Mouse (Mus musculus) Patski (cell line): ENCODE results near the gene Tbc1d1. TPM values are rescaled to one million over a fixed set of nuclear protein-coding genes. Genes with fewer than 3 reads are reported as not detected.

Source experiments
- ATAC-seq: fragments of 100-300 bp; one replicate; pipeline ENCODE4 v1.8.0; 2021
- CTCF ChIA-PET: fragments of 350-600 bp; sonication (Branson Sonifier 250); formaldehyde crosslinking; loops from one replicate; lab custom pipeline; 2022; ENCODE audit warnings: inconsistent platforms; lab: Charles Lee
- POLR2A ChIA-PET: fragments of 350-600 bp; sonication (Branson Sonifier 250); formaldehyde crosslinking; loops from one replicate; lab custom pipeline; 2022; ENCODE audit warnings: antibody characterized with exemption, inconsistent platforms; lab: Charles Lee
- DNase-seq: peaks from one replicate; pipeline ENCODE4 v3.0.0-alpha.2; 2011; ENCODE audit warnings: low read depth, low spot score
- H3K27me3 ChIP-seq: fragments of 371-371 bp; one replicate; pipeline ENCODE4 v1.5.1; 2021
- CTCF ChIP-seq: fragments of 100-300 bp; IDR thresholded peaks from one replicate; pipeline ENCODE4 v1.5.1; 2021
- in situ Hi-C: fragments of 300-500 bp; cut with MboI; formaldehyde crosslinking; loops from 3 replicates; pipeline ENCODE4 v1.11.1; 2018; ENCODE audit warnings: low pct_unique_long_range_greater_than_20kb, mixed read lengths
- polyA plus RNA-seq: library from polyadenylated mRNA; unstranded; gene quantifications from one replicate; pipeline ENCODE4 v1.2.3, GENCODE M21; 2021

The Tbc1d1 gene
- polyA plus RNA-seq, 1 experiment from 2014 or later = 45.9 TPM

- ATAC-seq = peak; percentile 47
- H3K27me3 ChIP-seq = no peaks in the 10 kb centered on the region
- POLR2A ChIA-PET = interaction anchor here (0.9 to 4.6 kb wide), 5 partner anchors 90 to 488 kb away, joined by 3 to 26 read pairs (median 5); no protein-coding TSS in a partner anchor
- DNase-seq = peak; percentile 64
- TF ChIP-seq CTCF = no peak
- in situ Hi-C loops = loop anchor here (5.0 to 10.0 kb wide), 2 partner anchors 118 to 185 kb away; no protein-coding TSS in a partner anchor
- CTCF ChIA-PET = interaction anchor here (1.1 to 3.0 kb wide), 7 partner anchors 11 to 472 kb away, joined by 3 to 8 read pairs (median 5); no protein-coding TSS in a partner anchor
Observed at GRCm38 (mm10) chr5:64389202-64389929, 233.3 kb downstream of the Tbc1d1 start.

- POLR2A ChIA-PET = interaction anchor here (0.6 to 4.6 kb wide), 9 partner anchors 8 to 476 kb away, joined by 3 to 26 read pairs (median 6); no protein-coding TSS in a partner anchor
- ATAC-seq = peak; percentile 61
Observed at GRCm38 (mm10) chr5:64391346-64391745, 235.2 kb downstream of the Tbc1d1 start.

GRCm38 (mm10) chr5:64392426-64393020, 236.4 kb downstream of the Tbc1d1 start:
- H3K27me3 ChIP-seq = no peaks in the 10 kb centered on the region
- ChIA-PET POLR2A (interaction anchor here (0.8 to 4.6 kb wide), 3 partner anchors 87 to 484 kb away, joined by 3 to 26 read pairs (median 3); no protein-coding TSS in a partner anchor), CTCF (interaction anchor here (0.9 to 3.0 kb wide), 8 partner anchors 8 to 113 kb away, joined by 3 to 15 read pairs (median 6); no protein-coding TSS in a partner anchor)
- DNase-seq (no peak), ATAC-seq (no peak)
- no peak for TF ChIP-seq CTCF
- in situ Hi-C loops = no loop called here

More at GRCm38 (mm10) chr5:64391346-64391745, 235.2 kb downstream of the Tbc1d1 start:
- no peak for TF ChIP-seq CTCF
- DNase-seq = peak; percentile 76
- H3K27me3 ChIP-seq = no peaks in the 10 kb centered on the region
- CTCF ChIA-PET = interaction anchor here (0.6 to 3.0 kb wide), 12 partner anchors 8 to 486 kb away, joined by 3 to 15 read pairs (median 6); no protein-coding TSS in a partner anchor
- in situ Hi-C loops = no loop called here

GRCm38 (mm10) chr5:64393530-64393929, 237.4 kb downstream of the Tbc1d1 start:
- CTCF ChIA-PET = interaction anchor here (1.2 kb wide), 1 partner anchor 10 kb away, joined by 4 read pairs; no protein-coding TSS in a partner anchor
- TF ChIP-seq CTCF = no peak
- no peaks in the 10 kb centered on the region for H3K27me3 ChIP-seq
- in situ Hi-C loops = no loop called here
- DNase-seq (no peak), ATAC-seq (no peak)
- POLR2A ChIA-PET = no interaction called here

GRCm38 (mm10) chr5:64398155-64398554, 242.1 kb downstream of the Tbc1d1 start:
- H3K27me3 ChIP-seq = no peaks in the 10 kb centered on the region
- in situ Hi-C loops = no loop called here
- no peak for DNase-seq
- no peak for ATAC-seq
- TF ChIP-seq CTCF = no peak
- ChIA-PET CTCF (no interaction called here), POLR2A (interaction anchor here (1.2 kb wide), 1 partner anchor 407 kb away, joined by 11 read pairs; no protein-coding TSS in a partner anchor)

GRCm38 (mm10) chr5:64400742-64401141, 244.6 kb downstream of the Tbc1d1 start:
- no peak for TF ChIP-seq CTCF
- no peaks in the 10 kb centered on the region for H3K27me3 ChIP-seq
- DNase-seq = no peak
- POLR2A ChIA-PET = no interaction called here
- in situ Hi-C loops = no loop called here
- CTCF ChIA-PET = interaction anchor here (1.4 to 2.6 kb wide), 2 partner anchors 9 to 12 kb away, joined by 4 to 7 read pairs; no protein-coding TSS in a partner anchor
- ATAC-seq = no peak

Other genes with a start within 250 kb of the Tbc1d1 start
- gene Rell1, start 187.4 kb upstream of the Tbc1d1 start, polyA plus RNA-seq = 100 TPM
- 84.2 TPM for gene Pgm2, start 63.4 kb upstream of the Tbc1d1 start, polyA plus RNA-seq